Mouse (Mus musculus) cerebellum, adult 2 months (tissue): ENCODE results near the gene Sh3tc1.

Source experiments
- CTCF ChIP-seq: fragments of 200-500 bp; IDR thresholded peaks from 2 replicates; pipeline ENCODE4 v1.5.1; 2011; ENCODE audit warnings: low read depth, mild to moderate bottlenecking, control low read depth, low read length, moderate library complexity, borderline replicate concordance; ENCODE audit not compliant: insufficient read depth
- POLR2A ChIP-seq: fragments of 200-500 bp; IDR thresholded peaks from 2 replicates; pipeline ENCODE4 v1.6.1; 2011; ENCODE audit warnings: low read length, control low read depth, borderline replicate concordance; ENCODE audit not compliant: insufficient read depth

- TF ChIP-seq CTCF (no peak), POLR2A (no peak)
Observed at GRCm38 (mm10) chr5:35729844-35730243, 9.9 kb downstream of the Sh3tc1 start.
